Mouse (Mus musculus) thymus, postnatal 10 days (tissue): ENCODE measurements around the gene Ifitm5.

Source experiments
- DNase-seq, 2 experiments: peaks; one replicate each; pipeline ENCODE4 v3.0.0; 2021; ENCODE audit warnings: low spot score in 2 of 2

The Ifitm5 gene

DNA sequence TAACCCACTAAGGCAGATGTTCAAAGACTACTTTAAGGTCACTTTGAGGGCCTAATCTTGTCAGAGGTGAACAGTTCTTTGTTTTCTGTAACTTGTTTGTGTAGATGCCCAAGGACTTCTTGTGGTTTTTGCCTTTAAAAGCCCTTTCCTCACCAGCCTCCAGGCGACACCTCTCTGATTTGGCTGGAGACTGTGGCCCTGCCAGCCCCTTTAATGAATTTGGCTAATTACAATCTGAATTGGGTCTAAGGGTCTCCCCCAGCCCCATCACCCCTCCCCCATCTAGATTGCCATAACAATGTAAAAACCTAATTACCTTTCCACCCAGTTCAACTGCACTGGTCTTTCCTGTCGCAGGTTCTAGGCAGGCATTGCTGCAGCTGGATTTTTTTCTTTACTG, 12.6 kb upstream of the Ifitm5 start:
- DNase-seq: no peak

- no peak for DNase-seq
These were observed 11.3 kb upstream of the Ifitm5 start for GRCm38 (mm10) chr7:140961416-140961815.

- no peak for DNase-seq
These were observed 9.9 kb upstream of the Ifitm5 start for GRCm38 (mm10) chr7:140960026-140960425.

GRCm38 (mm10) chr7:140959181-140959901, 9.2 kb upstream of the Ifitm5 start:
- DNase-seq: peak in 1 of 2 experiments; percentile 19

DNA sequence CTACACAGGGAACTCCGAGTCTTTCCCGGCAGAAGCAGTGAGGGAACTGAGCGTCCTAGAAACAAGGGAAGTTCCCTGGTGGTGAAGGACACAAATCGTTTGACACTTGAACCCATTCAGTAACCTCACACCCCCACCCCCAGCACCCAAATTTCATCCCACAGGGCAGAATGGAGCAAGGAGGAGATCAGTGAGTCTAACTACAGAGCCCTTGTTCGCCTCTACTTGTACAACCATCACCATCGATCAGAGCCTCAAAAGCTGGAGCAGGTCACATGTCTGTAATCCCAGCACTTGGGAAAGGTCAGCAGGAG, 6.4 kb upstream of the Ifitm5 start:
- no peak for DNase-seq

- DNase-seq: no peak
These were observed 5.9 kb upstream of the Ifitm5 start, which contains the start of the genes Gm45717 and Ifitm2 for GRCm38 (mm10) chr7:140955758-140956555. Gene Gm45717, minus strand, starts transcription at chr7:140955937. Gene Ifitm2, minus strand, starts transcription at chr7:140955987.

- DNase-seq: no peak
These were observed 5.3 kb upstream of the Ifitm5 start for GRCm38 (mm10) chr7:140955342-140955741.

DNA sequence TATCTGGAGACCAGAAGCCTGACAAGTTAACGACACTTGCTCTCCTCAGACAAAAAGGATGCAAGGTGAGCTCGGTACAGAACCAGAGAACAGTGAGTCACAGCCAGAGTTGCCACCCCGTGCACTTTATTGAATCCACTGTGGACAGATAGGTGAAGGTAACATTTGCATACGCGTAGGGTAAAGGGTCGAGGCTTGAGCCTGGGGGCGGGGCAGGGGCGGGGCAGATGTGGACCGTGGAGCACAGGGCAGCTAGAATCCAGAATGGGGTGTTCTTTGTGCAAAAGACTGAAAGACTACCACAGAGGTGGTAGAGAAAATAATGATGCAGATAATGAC, 4.6 kb upstream of the Ifitm5 start:
- no peak for DNase-seq

DNA sequence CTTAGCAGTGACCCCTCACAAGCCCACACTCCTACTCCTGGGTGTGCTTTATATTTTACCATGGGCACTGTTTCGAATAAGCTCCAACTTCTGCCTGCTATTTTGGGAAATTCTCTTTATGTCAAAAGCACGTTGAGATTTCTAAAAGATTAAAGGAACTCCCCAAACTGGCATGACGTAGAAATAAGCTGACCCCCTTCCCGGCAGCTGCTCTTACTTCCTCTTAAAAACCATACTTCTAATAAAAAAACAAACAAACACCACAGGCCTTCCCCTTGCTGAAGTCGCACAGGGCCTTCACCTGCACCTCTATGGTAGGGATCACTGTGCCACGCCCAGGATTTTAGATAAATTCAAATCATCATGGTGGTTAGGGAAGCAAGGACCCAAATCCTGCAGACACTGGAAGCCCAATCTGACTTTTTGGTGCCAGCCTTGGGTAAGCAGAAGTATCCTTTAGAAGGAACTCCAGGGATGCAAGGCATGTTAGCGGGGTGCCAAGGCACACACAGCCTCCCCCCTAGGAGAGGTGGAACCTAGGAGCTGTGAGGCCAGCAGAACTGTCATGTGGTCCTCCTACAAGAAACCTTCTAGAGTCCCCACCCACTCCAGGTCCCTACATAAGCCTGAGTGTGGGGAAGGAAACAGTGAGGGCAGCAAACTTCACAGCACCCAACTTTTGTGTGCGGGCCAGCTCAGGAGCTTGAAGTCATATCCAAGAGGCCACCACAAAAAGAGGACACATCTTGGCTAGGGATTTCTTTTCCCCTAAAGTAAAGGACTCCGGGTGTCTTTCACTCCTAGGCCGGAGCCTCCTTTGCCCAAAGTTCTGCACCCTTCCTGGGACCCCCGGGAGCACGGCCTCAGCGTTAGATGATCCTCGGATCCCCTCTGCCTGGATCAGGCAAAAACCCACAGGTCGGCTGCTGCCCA, 4.0 kb upstream of the Ifitm5 start:
- DNase-seq: no peak

DNA sequence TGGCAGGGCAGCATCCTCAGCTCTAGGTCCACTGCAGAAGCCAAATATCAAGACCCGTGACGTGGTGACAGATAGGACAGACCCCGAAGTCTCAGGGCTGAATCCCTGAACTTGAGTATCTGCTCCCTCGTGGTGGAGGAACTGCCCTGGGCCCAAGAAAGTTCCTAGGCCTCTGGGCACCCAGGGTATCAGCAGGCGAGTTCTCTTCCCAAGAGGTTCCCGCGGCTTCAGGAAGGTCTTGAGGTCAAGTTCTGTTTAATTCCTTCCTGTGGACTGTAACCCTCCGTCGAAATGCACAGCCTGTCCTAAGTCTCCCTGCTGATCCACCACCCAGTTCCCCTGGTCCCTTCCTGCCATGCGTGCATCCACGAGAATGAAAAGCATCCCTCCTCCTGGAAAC, 3.0 kb upstream of the Ifitm5 start:
- DNase-seq: no peak

- no peak for DNase-seq
These were observed 2.4 kb upstream of the Ifitm5 start for GRCm38 (mm10) chr7:140952441-140952840.

GRCm38 (mm10) chr7:140951765-140952164, 1.7 kb upstream of the Ifitm5 start:
- no peak for DNase-seq

DNA sequence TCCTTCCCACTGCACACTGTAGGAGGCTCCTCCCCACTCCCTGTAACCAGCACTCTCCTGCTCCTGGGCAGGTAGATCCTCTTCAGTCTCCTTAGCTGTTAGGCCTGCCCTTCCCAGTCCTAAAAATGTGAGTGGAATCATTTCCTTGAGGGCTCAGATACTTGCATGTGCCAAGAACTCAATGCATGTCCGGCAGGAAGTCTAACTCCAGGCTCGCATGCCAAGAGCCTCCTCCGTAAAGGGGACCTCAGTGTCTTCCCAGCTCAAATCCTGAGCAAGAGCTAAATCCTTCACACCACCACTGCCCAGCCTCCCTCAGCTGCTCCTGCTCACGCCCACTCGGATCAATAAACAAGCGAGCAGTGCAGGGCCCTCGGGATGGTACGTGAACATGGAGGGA, 960 bp upstream of the Ifitm5 start:
- no peak for DNase-seq

DNA sequence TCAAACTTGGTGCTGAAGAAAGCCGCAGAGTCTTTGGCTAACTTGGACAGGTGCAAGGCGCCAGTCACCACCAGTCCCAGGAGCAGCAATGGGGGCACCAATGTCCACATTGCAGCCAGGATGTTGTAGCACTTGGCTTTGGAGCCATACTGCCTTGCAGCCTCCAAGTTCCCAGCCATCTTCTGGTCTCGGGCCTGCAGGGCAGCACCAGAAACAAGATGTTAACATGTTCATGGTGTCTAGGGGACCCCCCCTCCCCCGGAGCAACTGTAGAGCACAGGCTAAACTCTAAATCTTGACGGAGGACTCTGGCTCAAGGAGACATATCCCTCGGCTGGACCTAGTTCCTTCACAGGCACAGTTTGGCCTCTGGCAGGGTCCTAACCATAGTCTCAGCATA, 836 bp downstream of the Ifitm5 start:
- no peak for DNase-seq

- no peak for DNase-seq
These were observed 1.9 kb downstream of the Ifitm5 start for GRCm38 (mm10) chr7:140948161-140948560.

DNA sequence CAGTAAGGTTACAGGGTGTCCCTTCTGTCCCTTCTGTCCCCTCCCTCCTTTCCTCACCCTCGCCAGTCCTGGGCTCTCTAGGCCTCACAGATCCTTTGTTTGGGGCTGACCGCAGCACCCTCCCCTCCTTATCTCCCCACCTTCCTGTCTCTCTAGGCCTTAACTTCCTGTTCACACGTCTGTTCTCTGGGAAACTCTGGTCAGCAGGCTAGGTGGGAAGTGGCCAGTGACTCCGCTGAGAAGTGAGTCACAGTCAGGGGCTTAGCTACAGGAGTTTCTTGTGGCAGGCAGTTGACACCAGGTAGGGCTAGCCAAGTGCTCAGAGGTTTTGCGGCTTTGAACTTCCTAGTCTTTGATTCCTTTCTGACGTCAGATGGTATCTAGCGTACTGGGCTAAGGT, 3.1 kb downstream of the Ifitm5 start:
- no peak for DNase-seq

- no peak for DNase-seq
These were observed 3.8 kb downstream of the Ifitm5 start for GRCm38 (mm10) chr7:140946311-140946710.

GRCm38 (mm10) chr7:140945247-140945646, 4.8 kb downstream of the Ifitm5 start:
- no peak for DNase-seq

DNA sequence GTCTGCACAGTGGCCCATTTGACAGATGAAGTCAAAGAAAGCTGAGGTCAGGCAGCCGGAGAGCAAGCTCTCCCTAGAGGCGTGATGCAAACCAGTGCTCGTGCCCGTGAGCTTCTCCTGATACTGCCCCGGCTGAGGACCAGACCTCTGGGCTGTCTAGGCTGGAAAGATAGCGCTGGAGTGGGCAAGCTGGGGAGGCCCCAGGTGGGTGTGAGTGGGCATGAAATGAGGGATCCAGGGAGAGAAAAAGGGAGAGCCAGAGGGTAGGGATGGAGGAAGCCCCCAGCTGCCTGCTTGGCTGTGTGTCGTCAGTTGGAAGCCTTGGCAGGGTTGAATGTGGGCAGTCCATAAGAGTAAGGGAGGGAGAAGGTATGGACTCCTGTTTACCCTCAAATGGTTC, 5.9 kb downstream of the Ifitm5 start:
- DNase-seq: no peak

DNA sequence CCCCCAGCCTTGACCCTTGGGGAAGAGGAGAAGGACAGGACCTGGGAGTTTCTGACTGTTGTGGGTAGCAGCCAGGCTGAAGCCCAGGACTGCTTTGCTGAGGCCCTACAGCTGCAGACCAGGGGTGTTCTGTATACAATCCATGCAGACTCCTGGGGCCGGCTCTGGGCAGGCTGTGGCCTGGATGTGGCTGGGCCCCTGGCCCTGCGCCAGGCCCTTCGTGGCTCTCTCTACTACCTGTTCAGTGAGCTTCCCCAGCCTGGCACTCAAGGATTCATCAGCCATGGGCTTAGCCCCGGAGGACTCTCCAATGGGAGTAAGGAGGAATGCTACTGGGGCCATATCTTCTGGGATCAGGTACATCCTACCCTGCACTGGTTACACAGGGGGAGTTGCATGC, 6.7 kb downstream of the Ifitm5 start:
- no peak for DNase-seq

GRCm38 (mm10) chr7:140942811-140943210, 7.3 kb downstream of the Ifitm5 start:
- no peak for DNase-seq

DNA sequence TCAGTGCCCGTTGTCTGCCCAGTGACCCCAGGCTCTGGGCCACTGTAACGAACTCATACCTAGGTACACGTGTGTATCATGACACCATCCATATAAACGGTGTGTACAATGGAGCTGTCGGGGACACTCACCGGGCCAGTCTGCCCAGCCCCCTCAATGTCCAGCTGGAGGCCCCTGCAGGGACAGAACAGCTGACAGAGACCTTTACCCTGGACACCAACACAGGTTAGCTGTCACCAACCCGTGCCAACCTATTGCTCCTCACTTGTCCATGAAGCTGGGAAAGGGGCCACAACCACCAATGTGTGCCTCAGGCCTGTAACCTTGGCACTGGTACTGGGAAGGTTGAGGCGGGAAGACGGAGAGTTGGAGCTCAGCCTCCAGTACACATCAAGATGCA, 7.8 kb downstream of the Ifitm5 start:
- no peak for DNase-seq
